8 mouse cellular contexts compared by ENCODE assay signal in genomic region chr12:81594902-81595671, GRCm38 (mm10). TPM values are rescaled to one million over a fixed set of nuclear protein-coding genes. Genes with fewer than 3 reads are reported as not detected.
A peak's percentile ranks its signal among the peaks of the same experiment; 100 is the strongest.
DNase-seq lines count a peak whose midpoint lies in the region; ATAC-seq and TF ChIP-seq lines count a peak whose summit lies in the region.

Gene Med6 (minus strand): TSS chr12:81595008.

- peak; percentile 98 for ATAC-seq in common myeloid progenitor, adult 5-6 weeks (replicated peaks; ENCODE audit: low read depth, poor library complexity, severe bottlenecking)
- ATAC-seq in hindbrain, postnatal 0 days = peak; percentile 100
- peak; percentile 97 for ATAC-seq in megakaryocyte, adult 5-6 weeks (ENCODE audit: poor library complexity, severe bottlenecking)

- H3K27me3 ChIP-seq in hindbrain, postnatal 0 days (ENCODE audit: insufficient read depth, low read length) = no peaks in the 10 kb centered on the region

- DNase-seq in ZHBTc4 (ENCODE audit: low read depth, low spot score) = peak; percentile 99
- peak; percentile 94 for DNase-seq in gastrocnemius, adult 2 months
- DNase-seq in hindbrain, postnatal 0 days (ENCODE audit: low spot score) = peak; percentile 98
- peak; percentile 90 for DNase-seq in left cerebral cortex, adult 2 months (ENCODE audit: extremely low spot score in 1 of 2, low spot score in 2 of 2)
- peak; percentile 86 to 89 for DNase-seq in right cerebral cortex, adult 2 months (ENCODE audit: low spot score in 2 of 2)
- DNase-seq in urinary bladder, postnatal 14 days (ENCODE audit: low spot score) = peak; percentile 94

- peak within 1 kb of the TSS; percentile 79 for H3K9ac ChIP-seq in hindbrain, postnatal 0 days (replicated peaks; ENCODE audit: low read length)

- no peaks in the 10 kb centered on the region for H3K9me3 ChIP-seq in hindbrain, postnatal 0 days (ENCODE audit: low read length)

- no peak for TF ChIP-seq CTCF in gastrocnemius, adult 2 months (IDR thresholded peaks at IDR 0.05)
- TF ChIP-seq CTCF in hindbrain, postnatal 0 days (IDR thresholded peaks at IDR 0.05; ENCODE audit: low read depth) = peak; percentile 13; the same call in 1 of the 2 replicates
- no peak for TF ChIP-seq CTCF in left cerebral cortex, adult 2 months (IDR thresholded peaks at IDR 0.05)

- peak within 1 kb of the TSS; percentile 72 for H3K4me2 ChIP-seq in hindbrain, postnatal 0 days (ENCODE audit: low read depth, low read length)

- H3K4me1 ChIP-seq in hindbrain, postnatal 0 days (ENCODE audit: insufficient read depth, low read length) = no peaks in the 10 kb centered on the region

- H3K36me3 ChIP-seq in hindbrain, postnatal 0 days (ENCODE audit: insufficient read depth, low read length) = no peaks in the 10 kb centered on the region

- intact Hi-C loops in gastrocnemius, adult 2 months (cut with DNase I) = loop anchor here (2.0 kb wide), 1 partner anchor 110 kb away; the partner anchor contains the start of gene Cox16
- intact Hi-C loops in left cerebral cortex, adult 2 months (cut with DNase I) = loop anchor here (1.0 to 10.0 kb wide), 2 partner anchors 63 to 110 kb away; partner anchors contain the start of genes Cox16, Gm20498 and Synj2bp

- peak within 1 kb of the TSS; percentile 80 for H3K4me3 ChIP-seq in gastrocnemius, adult 2 months
- peak within 1 kb of the TSS; percentile 96 for H3K4me3 ChIP-seq in hindbrain, postnatal 0 days (ENCODE audit: low read length)
- peak within 1 kb of the TSS; percentile 88 for H3K4me3 ChIP-seq in left cerebral cortex, adult 2 months

- 3% methylated on average over 36 of the region's 36 CpGs for WGBS in hindbrain, postnatal 0 days

- peak within 1 kb of the TSS; percentile 87 for H3K27ac ChIP-seq in gastrocnemius, adult 2 months
- H3K27ac ChIP-seq in hindbrain, postnatal 0 days = peak within 1 kb of the TSS; percentile 51; the same call in 1 of the 2 replicates
- H3K27ac ChIP-seq in left cerebral cortex, adult 2 months = peak within 1 kb of the TSS; percentile 48

RNA-seq across cellular contexts. Expression of gene Med6, which starts in this region (rescaled TPM):
- 76.0 and 76.1 TPM in 2 replicates for total RNA-seq in common myeloid progenitor, adult 5-6 weeks (2017)
- total RNA-seq in gastrocnemius, adult 2 months (2021) = 10 to 100 TPM; 11.9 to 13.2 TPM
- total RNA-seq in hindbrain, postnatal 0 days (2014; rRNA removed) = 12.3 and 25.6 TPM in 2 replicates
- 31.5 and 35.5 TPM in 2 replicates for polyA plus RNA-seq in hindbrain, postnatal 0 days (2015; fragmentation: Nextera tagmentation; extraction: Ambion mirVana)
- 10 to 100 TPM; 26.6 to 31.2 TPM for total RNA-seq in left cerebral cortex, adult 2 months (2021)
- total RNA-seq in megakaryocyte, adult 5-6 weeks (2015) = 42.1 and 45.7 TPM in 2 replicates
- 81.4 and 91.0 TPM in 2 replicates for total RNA-seq in megakaryocyte, adult 5-6 weeks (2017)

Comparison
In these comparisons a context has a peak if more than half of its experiments do, and no peak if none do; other contexts are left out.
1. Peak in every context shown above with its lines: DNase-seq, ATAC-seq, H3K4me3 ChIP-seq and H3K27ac ChIP-seq.